8 mouse cellular contexts compared by ENCODE assay signal in the genomic region with DNA sequence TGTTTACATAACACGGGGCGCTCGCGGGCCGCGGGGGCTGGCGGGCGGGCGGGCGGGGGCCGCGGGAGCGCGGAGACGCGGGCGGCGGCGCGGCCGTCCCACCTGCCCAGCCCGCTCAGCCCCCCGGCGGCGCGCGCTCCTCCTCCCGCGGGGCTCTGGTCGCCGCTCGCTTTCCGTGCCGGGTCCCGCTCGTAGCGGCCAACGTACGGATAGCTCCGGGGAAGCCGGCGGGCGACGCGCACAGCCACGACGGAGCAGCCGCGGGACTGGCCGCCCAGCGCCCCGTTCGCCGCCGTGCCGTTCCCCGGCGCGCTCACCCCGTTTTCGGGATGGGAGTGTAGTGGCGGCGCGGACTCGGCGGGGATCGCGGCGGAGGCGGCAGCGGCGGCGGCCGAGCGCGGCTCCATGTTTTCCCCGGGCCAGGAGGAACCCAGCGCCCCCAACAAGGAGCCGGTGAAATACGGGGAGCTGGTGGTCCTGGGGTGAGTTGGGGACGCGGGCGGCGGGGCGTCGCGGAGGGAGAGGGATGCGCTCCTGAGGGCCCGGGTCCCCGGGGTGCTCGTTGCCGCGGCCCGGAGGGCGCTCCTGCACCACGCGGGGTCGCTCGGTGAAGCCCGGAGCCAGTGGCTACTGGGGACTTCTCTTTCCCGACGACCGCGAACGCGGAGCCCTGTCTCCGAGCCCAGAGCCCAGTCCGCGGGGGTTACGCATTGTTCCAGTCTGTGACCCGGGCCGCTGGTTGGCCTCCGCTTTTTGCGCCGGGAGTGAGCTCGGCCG. TPM values are rescaled to one million over a fixed set of nuclear protein-coding genes. Genes with fewer than 3 reads are reported as not detected.
DNase-seq lines count a peak whose midpoint lies in the region; ATAC-seq and TF ChIP-seq lines count a peak whose summit lies in the region.

TSS of gene Peli2 (plus strand) at position 72 of the 777 bp plus-strand sequence.

- H3K4me2 ChIP-seq in forebrain, postnatal 0 days (ENCODE audit: low read depth), result peak within 1 kb of the TSS; percentile 70
- peak within 1 kb of the TSS; percentile 42 for H3K4me2 ChIP-seq in liver, embryonic 14.5 days (ENCODE audit: low read depth)
- H3K4me2 ChIP-seq in neural tube, embryonic 11.5 days (ENCODE audit: low read depth), result peak within 1 kb of the TSS; percentile 63

- peaks cover 11% of the 10 kb centered on the region for H3K4me1 ChIP-seq in forebrain, postnatal 0 days (ENCODE audit: insufficient read depth)
- H3K4me1 ChIP-seq in liver, embryonic 14.5 days (replicated peaks; ENCODE audit: control insufficient read depth in 2 of 2, insufficient read depth in 2 of 2, low read length in 1 of 2), result 0 out of 4 replicates have a peak, but pooled peaks cover 0 to 2% of the 10 kb centered on the region in 2 experiments
- H3K4me1 ChIP-seq in neural tube, embryonic 11.5 days (ENCODE audit: control insufficient read depth, insufficient read depth, low read length), result peaks cover 25% of the 10 kb centered on the region

- peak within 1 kb of the TSS; percentile 80 for H3K9ac ChIP-seq in forebrain, postnatal 0 days
- no peak within 1 kb of the TSS for H3K9ac ChIP-seq in liver, embryonic 14.5 days (replicated peaks)
- H3K9ac ChIP-seq in neural tube, embryonic 11.5 days (ENCODE audit: low read length), result peak within 1 kb of the TSS; percentile 89

- intact Hi-C loops in heart, postnatal 10 days (cut with DNase I), result loop anchor here (5.0 kb wide), 3 partner anchors 81 to 369 kb away; no protein-coding TSS in a partner anchor

- peak; percentile 26 for DNase-seq in ES-CJ7 (ENCODE audit: low read depth, low spot score)
- DNase-seq in cerebellum, adult 18-20 months, result peak; percentile 78 to 84
- DNase-seq in forebrain, postnatal 0 days, result peak; percentile 63
- peak; percentile 82 to 83 for DNase-seq in heart, postnatal 10 days
- peak; percentile 78 to 89 for DNase-seq in kidney, postnatal 25 days
- no peak for DNase-seq in liver, embryonic 14.5 days (ENCODE audit: low read depth in 3 of 3, low spot score in 3 of 3)
- DNase-seq in neural tube, embryonic 11.5 days (ENCODE audit: low spot score), result peak; percentile 80
- peak; percentile 29 to 41 for DNase-seq in thymus, postnatal 10 days (ENCODE audit: low spot score in 2 of 2)

- TF ChIP-seq CTCF in forebrain, postnatal 0 days (IDR thresholded peaks at IDR 0.05; ENCODE audit: low read depth), result no peak; the same call in 1 of the 2 replicates
- TF ChIP-seq CTCF in liver, embryonic 14.5 days (IDR thresholded peaks at IDR 0.05; ENCODE audit: low read depth), result no peak

- no peaks in the 10 kb centered on the region for H3K27me3 ChIP-seq in forebrain, postnatal 0 days (ENCODE audit: insufficient read depth, low read length)
- peaks cover 32% of the 10 kb centered on the region for H3K27me3 ChIP-seq in liver, embryonic 14.5 days (ENCODE audit: control insufficient read depth, insufficient read depth, low read length)
- no peaks in the 10 kb centered on the region for H3K27me3 ChIP-seq in neural tube, embryonic 11.5 days (ENCODE audit: control insufficient read depth, insufficient read depth, low read length)

- H3K27ac ChIP-seq in forebrain, postnatal 0 days (ENCODE audit: low read depth, low read length), result peak within 1 kb of the TSS; percentile 83
- no peak within 1 kb of the TSS for H3K27ac ChIP-seq in liver, embryonic 14.5 days
- H3K27ac ChIP-seq in neural tube, embryonic 11.5 days (ENCODE audit: low read depth, low read length), result peak within 1 kb of the TSS; percentile 86

- H3K36me3 ChIP-seq in forebrain, postnatal 0 days (ENCODE audit: insufficient read depth), result no peaks in the 10 kb centered on the region
- H3K36me3 ChIP-seq in liver, embryonic 14.5 days (replicated peaks; ENCODE audit: control insufficient read depth, insufficient read depth, low read depth), result no peaks in the 10 kb centered on the region
- H3K36me3 ChIP-seq in neural tube, embryonic 11.5 days (ENCODE audit: control insufficient read depth, insufficient read depth, low read length), result no peaks in the 10 kb centered on the region

- H3K9me3 ChIP-seq in forebrain, postnatal 0 days (ENCODE audit: low read length), result no peaks in the 10 kb centered on the region
- H3K9me3 ChIP-seq in liver, embryonic 14.5 days (ENCODE audit: control insufficient read depth, low read length), result no peaks in the 10 kb centered on the region
- no peaks in the 10 kb centered on the region for H3K9me3 ChIP-seq in neural tube, embryonic 11.5 days (ENCODE audit: control insufficient read depth, low read length)

- peak; percentile 69 for ATAC-seq in forebrain, postnatal 0 days
- ATAC-seq in liver, embryonic 14.5 days (ENCODE audit: insufficient read depth), result peak; percentile 68
- peak; percentile 81 for ATAC-seq in neural tube, embryonic 11.5 days (ENCODE audit: insufficient read depth, low FRiP score, low TSS enrichment)

- peak within 1 kb of the TSS; percentile 71 for H3K4me3 ChIP-seq in forebrain, postnatal 0 days (ENCODE audit: low read depth, low read length)
- peak within 1 kb of the TSS; percentile 55 to 59 for H3K4me3 ChIP-seq in liver, embryonic 14.5 days (ENCODE audit: insufficient read depth in 1 of 2, low read depth in 2 of 2, low read length in 2 of 2)
- peak within 1 kb of the TSS; percentile 63 for H3K4me3 ChIP-seq in neural tube, embryonic 11.5 days (ENCODE audit: low read depth, low read length)

- no peak for TF ChIP-seq EP300 in liver, embryonic 14.5 days (IDR thresholded peaks at IDR 0.05; ENCODE audit: low read depth)

- WGBS in forebrain, postnatal 0 days, result 1% methylated on average over 98 of the region's 117 CpGs
- WGBS in liver, embryonic 14.5 days (ENCODE audit: insufficient replicate concordance), result under 1% methylated on average over 108 of the region's 117 CpGs
- WGBS in neural tube, embryonic 11.5 days, result under 1% methylated on average over 96 of the region's 117 CpGs

RNA-seq across cellular contexts. Expression of gene Peli2, which starts in this region (rescaled TPM):
- total RNA-seq in forebrain, postnatal 0 days (2014; rRNA removed), result 12.2 and 16.4 TPM in 2 replicates
- polyA plus RNA-seq in forebrain, postnatal 0 days (2015; fragmentation: Nextera tagmentation; extraction: Ambion mirVana), result 6.6 and 8.8 TPM in 2 replicates
- total RNA-seq in heart, postnatal 10 days (2021), result 10 to 100 TPM; 12.6 to 17.4 TPM
- polyA plus RNA-seq in liver, embryonic 14.5 days (2012; rRNA removed), result 0.68 and 0.73 TPM in 2 replicates
- polyA plus RNA-seq in liver, embryonic 14.5 days (2014; fragmentation: Nextera tagmentation; extraction: Ambion mirVana), result 0.70 and 0.94 TPM in 2 replicates
- 14.9 and 18.7 TPM in 2 replicates for polyA plus RNA-seq in neural tube, embryonic 11.5 days (2014; fragmentation: Nextera tagmentation; extraction: Ambion mirVana)

Comparison
In these comparisons a context has a peak if more than half of its experiments do, and no peak if none do; other contexts are left out.
1. Peak in ATAC-seq, H3K4me3 ChIP-seq and H3K4me2 ChIP-seq in liver, embryonic 14.5 days; RNA of the gene not detected or under 1 TPM.
2. DNase-seq: peak in ES-CJ7 (single experiment), cerebellum, adult 18-20 months (2 of 2), forebrain, postnatal 0 days (single experiment), heart, postnatal 10 days (2 of 2), kidney, postnatal 25 days (2 of 2), neural tube, embryonic 11.5 days (single experiment) and thymus, postnatal 10 days (2 of 2); none in liver, embryonic 14.5 days (0 of 3).
3. Peak in every context shown above with its lines, with median percentiles within 50 percentile points of each other: ATAC-seq, H3K4me2 ChIP-seq and H3K4me3 ChIP-seq.